Mouse (Mus musculus) thymus, postnatal 14 days (tissue): Measurements from ENCODE around the gene Phf21b.
A peak's percentile ranks its signal among the peaks of the same experiment; 100 is the strongest.
"Not testable (repeated sequence)": the region's sequence is repeated elsewhere in the genome, so short reads cannot be mapped to it uniquely, and the experiment has no call there.

Source experiments
- DNase-seq: peaks from one replicate; pipeline ENCODE4 v3.0.0; 2021

Gene Phf21b

DNA sequence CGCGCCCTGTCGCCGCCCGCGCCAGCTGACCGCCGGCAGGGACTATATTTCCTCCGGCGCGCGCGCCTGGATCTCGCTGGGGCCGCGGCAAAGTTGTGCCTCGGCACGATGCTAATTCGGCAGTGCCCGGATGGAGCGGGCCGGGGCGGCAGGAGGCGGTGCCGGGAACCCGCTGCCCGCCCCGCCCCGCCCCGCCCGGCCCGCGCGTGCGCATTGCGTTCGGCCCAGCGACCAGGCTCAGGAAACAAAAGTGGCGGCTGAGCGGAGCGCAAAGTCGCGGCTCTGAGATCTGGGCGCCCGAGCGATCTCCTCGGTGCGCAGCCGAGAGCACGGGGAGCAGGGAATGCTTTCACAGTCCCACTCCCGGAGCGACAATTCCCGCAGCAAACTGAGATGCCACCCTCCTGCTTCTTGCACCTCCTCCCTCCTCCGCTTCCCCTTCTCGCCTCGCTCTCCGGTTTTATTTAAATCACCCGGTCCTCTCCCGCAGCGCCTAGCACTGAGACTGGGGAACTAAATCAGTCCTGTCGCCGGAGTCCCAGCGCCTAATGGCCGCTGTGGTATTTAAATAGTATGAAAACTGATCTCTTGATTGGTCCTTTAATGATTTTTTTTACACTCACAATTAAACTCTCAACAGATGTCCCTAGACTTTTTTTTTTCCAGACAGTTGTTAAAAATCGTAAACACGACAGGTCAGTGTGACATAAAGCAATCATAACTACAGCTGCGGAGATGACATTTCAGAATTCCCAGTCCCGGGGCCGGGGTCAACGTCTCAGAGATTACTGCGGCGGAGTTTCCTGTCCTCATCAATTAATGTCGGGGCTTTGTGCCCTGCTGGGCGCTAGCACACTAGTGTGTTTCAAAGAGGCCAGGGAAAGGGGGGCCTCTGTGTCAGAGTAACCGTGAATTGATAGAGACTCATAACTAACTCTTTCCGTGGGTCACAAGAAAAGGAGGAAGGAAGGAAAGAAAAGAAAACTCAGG lies at the start of gene Phf21b:
Gene Phf21b (minus strand): TSS at position 44 of the 990 bp plus-strand sequence.
- DNase-seq: peak; percentile 87

- DNase-seq: no peak
Measured at GRCm38 (mm10) chr15:84903843-84904385, 48.1 kb upstream of the Phf21b start.

DNA sequence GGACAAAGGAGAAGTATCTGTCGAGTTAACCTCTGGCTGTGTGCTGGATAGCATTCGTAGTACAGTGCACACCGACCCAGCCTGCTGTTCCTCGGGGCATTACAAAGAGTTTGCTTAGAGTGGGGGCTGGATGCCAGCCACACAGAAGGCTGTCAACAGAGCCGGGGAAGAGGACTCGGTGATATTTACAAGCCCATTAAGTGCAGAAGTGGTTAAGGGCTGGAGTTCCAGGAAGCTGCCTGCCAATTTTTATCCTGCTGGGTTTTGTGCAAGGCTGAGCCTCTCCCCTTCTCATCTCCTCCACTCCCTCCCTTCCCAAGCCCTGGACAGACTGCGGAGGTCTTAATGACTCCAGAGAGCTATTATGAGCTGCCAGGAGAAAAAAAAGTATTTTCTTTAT lies 42.2 kb upstream of the Phf21b start:
- DNase-seq: no peak

DNA sequence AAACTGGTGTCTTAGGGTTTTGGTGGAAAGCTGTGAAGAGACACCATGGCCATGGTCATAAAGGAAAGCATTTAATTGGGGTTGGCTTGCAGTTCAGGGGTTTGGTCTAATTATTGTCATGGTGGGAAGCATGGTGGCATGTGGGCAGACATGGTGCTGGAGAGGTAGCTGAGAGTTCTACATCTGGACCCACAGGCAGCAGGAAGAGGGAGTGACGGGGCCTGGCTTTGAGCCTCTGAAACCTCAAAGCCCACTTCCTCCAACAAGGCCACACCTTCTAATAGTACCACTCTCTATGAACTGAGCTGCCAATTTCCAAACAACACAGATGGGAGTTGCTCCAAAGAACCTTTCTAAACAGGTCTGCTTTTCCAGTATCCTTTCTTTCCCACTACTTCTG lies 40.8 kb upstream of the Phf21b start:
- DNase-seq: no peak

DNA sequence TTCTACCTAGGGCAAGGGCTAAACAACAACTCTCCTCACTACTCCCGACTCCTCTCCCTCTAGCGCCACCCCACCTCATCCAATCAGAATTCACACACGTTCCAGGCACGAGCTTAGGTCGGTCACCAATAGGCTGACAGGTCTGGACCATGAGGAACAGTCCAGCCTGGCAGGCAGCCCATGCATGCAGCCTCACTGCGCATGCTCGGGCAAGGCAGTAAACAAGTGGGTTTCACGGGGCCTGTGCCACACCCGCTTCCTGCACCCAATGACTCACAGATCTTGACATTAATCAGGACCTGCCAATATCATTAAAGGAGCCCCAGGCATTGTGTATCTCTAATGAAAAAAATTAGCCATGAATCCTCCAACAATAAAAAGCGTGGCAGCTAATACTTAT lies 40.4 kb upstream of the Phf21b start:
- not testable (repeated sequence) for DNase-seq

DNA sequence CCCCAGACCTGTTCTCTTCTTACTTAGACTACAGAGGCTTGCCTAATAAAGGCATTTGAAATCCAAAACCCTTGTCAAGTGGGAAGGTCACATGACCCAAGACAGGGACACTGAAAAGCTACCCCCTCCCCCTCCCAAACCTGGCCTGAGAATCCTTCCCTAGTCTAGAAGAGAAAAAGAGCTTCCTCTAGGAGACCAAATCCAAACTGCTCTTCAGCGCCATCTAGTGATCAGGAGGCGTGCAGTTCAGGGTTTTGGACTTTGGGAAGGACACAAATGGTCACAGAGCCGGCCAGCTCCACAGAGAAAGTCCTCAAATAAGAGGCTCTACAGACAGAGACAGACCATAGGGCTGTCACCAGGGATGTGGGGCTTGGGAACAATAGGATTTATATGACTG lies 35.8 kb upstream of the Phf21b start:
- DNase-seq: peak; percentile 32

- DNase-seq: no peak
Measured at GRCm38 (mm10) chr15:84891246-84891645, 35.4 kb upstream of the Phf21b start.

GRCm38 (mm10) chr15:84888066-84888465 lies 32.2 kb upstream of the Phf21b start:
- DNase-seq: no peak

DNA sequence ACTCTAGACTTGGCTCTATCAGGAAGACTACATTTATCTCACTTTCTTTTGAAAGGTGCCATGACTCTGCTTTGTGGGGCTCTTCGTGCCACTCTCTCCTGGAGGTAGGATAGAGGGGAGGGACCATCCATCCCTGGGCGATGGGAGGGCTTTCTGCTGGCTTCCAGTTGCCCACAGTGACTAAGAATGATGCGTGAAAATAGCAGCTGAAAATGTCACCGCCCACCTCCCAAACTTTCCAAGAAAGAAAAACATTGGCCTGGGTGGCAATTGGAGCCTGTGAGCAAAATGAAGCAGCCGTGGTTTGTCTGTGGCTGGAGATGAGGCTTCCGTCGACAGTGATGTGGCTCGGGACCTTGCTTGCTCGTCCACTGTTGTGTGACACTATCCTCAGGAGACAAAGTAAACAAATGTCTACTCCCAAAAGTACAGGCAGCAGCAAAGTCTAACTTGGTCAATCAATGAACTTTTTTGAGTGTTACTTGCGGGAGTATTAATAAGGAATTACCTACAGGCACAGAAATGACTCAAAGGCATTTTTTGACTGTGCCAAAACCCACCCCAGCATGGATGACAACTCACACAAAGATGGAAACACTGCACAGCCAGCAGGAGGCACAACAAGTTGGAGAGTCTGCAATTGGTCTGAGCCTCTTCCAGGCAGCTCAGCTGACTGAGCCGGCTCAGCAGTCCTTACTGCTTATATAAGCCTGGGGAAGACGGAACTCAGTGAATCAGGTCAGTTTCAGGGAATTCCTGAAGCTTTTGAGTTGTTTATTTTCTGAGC lies 21.4 kb upstream of the Phf21b start:
- no peak for DNase-seq

DNA sequence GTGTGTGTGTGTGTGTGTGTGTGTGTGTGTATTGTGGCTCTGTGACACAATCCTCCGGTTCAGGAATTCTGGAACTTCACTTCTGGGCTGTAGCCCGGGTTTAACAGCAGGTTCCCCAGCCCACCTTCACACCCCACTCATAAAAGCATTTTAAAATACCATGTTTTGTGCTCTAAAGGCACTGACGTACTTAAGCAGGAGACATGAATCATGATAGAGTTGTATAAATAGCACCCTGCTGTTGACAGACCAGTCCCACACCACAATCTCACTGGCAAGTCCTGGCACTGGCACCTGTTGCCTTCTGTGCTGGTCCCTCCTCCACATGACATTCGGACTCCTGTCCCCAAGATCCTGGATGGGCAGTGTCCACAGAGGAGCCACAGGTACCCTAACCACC lies 18.0 kb upstream of the Phf21b start:
- no peak for DNase-seq

- DNase-seq: no peak
Measured at GRCm38 (mm10) chr15:84873079-84873478, 17.2 kb upstream of the Phf21b start.

GRCm38 (mm10) chr15:84871802-84872201 lies 16.0 kb upstream of the Phf21b start:
- no peak for DNase-seq

DNA sequence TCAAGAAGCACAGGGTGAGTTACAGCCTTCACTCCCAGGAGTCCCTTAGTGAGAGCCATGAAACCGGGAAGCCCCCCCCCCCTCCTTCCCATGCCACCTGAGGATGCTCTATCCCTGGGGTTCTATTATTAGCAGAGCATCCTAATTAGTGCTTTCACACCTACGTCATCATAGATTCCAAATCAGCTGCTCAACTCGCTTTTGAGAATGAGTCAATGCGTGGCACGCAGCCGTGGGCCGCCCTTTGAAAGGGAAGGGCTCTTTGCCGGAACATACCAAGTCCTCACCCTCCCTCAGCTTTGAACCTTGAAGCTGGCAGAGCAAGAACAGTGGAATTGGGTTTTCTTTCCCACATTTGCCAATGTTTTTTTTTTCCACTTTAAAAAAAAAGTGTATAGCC lies 6.1 kb upstream of the Phf21b start:
- no peak for DNase-seq

- no peak for DNase-seq
Measured at GRCm38 (mm10) chr15:84857623-84858022, 1.8 kb upstream of the Phf21b start.

DNA sequence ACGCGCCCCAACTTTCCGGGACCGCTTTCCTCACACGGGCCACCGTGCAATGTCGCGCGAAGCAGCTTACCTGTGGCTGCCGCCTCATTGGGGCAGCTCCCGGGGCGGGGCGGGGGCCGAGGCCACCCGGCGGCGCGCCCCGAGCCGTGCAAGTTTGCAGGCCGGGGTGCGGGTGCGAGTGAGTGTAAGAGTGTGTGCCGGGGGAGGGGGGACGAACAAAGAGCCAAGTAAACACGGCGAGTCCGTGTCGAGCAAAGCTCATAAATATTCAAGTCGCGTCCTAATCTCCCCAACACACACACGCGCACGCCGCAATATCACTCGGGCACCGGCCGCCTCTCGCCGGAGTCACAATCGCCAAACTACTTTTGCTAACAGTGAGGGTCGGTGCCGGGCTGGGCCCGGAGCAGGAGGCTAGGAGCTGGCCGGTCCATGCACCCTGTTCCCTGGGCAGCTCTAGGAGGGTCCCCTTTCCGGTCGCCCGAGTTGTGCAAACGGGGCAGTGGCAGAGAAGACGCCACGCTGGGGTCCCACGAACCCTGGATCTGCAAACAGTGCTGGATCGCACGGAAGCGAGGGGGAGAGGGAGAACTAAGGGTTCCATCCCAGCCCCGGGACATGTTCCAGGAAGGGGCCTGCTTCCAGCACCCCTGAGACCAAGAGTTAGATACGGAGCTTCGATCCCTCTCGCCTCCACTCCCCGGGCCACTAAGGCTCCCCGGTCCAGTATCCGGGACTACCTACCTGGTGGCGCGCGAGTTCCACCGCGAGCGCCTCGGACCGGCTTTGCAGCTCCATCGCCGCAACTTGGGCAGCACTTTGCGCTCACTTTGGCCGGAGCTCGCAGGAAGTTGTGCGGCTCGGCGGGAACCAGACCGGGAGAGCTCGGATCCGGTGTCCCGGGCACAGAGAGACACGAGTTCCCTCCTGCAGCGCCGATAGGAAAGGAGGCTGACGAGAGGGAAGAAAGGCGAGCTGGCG lies 638 bp downstream of the Phf21b start:
- DNase-seq: peak; percentile 26

DNA sequence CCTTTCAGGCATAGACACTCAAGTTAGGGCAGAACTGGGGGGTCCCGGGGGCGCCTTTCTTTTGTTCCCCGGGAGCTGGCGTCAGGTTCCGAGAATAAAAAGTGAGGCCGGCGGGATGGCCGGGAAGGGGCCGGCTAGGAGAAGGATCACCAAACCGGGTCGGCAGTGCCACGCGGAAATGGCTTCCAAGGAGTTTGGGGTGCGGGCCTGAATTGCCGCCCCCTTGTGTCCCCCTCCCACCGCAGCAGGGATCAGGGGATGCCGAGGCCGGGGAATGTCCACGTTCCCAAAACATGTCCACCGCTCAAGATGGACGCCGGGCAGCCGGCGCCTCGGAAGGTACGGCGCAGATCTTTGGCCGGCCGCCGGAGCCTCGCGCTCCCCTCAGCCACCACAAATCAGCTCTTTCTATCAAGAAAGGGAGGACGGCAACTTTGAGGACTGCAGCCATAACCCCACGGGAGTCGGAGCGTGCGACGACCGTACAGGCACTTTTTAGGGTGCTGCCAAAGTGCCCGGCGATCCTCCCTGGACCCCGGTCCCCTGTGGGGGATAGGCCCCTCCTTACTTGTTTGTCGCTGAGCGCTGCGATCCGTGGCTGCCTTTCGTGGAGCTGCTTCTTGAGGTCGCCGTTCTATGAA lies 1.6 kb downstream of the Phf21b start:
- DNase-seq: no peak

DNA sequence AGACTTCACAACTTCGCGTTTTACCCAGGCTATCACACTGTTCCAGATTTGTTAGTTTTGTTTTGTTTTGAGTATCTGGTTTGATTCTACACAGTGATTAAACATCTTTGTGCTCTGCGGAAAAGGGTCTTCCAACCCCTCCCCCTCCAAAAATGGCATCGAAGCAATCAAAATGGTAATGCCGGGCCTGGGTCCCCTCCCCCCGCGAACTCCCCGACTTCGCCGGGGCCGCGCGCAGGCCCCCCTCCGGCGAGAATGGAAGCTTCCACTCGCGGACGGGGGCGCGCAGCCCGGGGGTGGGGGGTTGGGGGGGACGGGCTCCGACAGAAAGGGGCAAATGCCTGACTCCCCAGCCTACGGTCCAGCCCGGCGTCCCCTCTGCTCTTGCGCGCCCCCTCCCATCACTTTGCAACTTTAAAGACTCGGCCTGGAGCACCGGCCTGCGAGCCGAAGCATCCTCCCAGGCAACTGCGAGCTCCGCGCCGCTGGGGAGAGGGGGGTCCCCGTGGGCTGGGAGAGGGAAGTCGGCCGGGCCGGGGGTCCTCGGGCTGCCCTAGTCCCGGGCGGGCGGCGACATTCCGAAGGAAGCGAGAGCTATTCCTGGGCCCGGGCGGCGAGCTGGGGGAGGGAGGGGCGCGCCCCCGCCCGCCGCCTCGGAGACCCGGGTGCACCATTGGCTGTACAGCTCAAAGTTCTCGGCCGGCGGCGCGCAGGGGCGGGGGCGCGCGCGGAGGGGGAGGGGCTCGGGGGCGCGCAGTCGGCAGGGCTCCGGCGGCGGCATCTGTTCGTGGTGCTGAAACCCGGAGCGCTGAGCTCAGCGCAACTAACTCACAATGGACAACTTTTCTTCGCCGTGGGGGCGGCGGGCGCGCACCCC lies 2.4 kb downstream of the Phf21b start:
- peak; percentile 42 for DNase-seq

DNA sequence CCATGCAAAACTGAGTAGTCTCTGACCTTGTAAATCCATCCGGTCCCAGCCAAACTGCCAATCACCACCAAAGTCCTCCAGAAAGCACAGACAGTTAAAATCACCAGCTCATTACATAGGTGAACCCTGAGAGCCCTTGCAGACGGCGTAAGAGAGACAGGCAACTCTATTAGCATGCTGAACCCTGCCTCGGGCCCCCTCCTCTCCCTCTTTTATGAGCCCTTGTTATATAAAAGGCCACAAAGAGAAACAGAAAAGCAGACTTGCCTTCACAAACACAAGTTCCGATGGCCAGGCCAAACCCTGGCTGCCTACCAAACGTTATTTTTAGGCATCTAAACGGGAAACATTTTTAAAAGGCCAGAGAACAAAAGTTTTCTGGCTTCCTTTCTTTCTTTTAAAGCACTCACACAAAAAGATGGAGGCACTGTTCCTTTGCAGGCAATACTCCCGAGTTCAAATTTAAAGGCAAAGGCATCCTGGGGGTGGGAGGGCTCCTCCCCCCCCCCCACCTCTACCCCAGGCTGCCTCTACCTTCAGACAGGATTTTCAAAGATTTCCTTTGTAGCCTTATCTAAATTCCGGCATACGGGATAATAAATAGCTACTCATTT lies 3.3 kb downstream of the Phf21b start:
- DNase-seq: no peak

GRCm38 (mm10) chr15:84850321-84850720 lies 5.5 kb downstream of the Phf21b start:
- DNase-seq: peak; percentile 10

DNA sequence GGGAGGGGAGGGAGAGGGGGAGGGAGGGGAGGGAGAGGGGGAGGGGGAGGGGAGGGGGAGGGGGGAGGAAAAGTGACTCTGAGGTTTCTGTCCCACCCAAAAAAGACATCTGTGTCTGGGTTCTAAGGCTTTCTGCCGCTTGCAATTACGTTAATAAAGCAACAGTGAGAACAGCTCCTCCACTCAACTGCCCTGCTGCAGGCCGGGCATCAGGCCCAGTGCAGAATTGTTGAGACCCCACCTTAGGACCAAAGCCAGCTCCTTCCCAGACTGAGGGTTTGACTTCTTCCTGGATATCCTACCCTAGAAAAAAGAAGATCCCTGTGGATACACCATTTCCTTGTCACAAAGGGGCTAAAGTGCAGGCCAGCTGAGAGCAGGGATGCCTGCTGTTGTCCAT lies 9.6 kb downstream of the Phf21b start:
- DNase-seq: no peak
